Comparison of ENCODE assay signal across 8 mouse cellular contexts in genomic region chr16:93246825-93247224, GRCm38 (mm10).
DNase-seq lines count a peak whose midpoint lies in the region; ATAC-seq and TF ChIP-seq lines count a peak whose summit lies in the region.

No protein-coding gene starts in this region.

- peaks cover 3% of the 10 kb centered on the region; the same call in 1 of the 2 replicates for H3K9me3 ChIP-seq in embryonic facial prominence, embryonic 14.5 days (ENCODE audit: control insufficient read depth, low read length)
- H3K9me3 ChIP-seq in stomach, postnatal 0 days (ENCODE audit: control insufficient read depth, low read length), result no peaks in the 10 kb centered on the region

- TF ChIP-seq CTCF in stomach, postnatal 0 days (IDR thresholded peaks at IDR 0.05; ENCODE audit: low read depth), result no peak

- no peaks in the 10 kb centered on the region for H3K36me3 ChIP-seq in embryonic facial prominence, embryonic 14.5 days (ENCODE audit: control insufficient read depth, insufficient read depth, low read length)
- no peaks in the 10 kb centered on the region for H3K36me3 ChIP-seq in stomach, postnatal 0 days (ENCODE audit: control insufficient read depth, insufficient read depth, low read length)

- peak; percentile 9 for DNase-seq in layer of hippocampus, adult 11-12 months (ENCODE audit: low spot score)
- no peak for DNase-seq in layer of hippocampus, postnatal 25 days (ENCODE audit: extremely low spot score in 1 of 2, low spot score in 1 of 2)
- peak; percentile 20 to 42 for DNase-seq in adrenal gland, postnatal 36 days
- DNase-seq in embryonic facial prominence, embryonic 14.5 days (ENCODE audit: low spot score), result peak; percentile 70
- peak; percentile 26 to 29 for DNase-seq in left cerebral cortex, postnatal 36 days (ENCODE audit: low spot score in 2 of 2)
- no peak for DNase-seq in stomach, postnatal 0 days (ENCODE audit: low spot score)

- TF ChIP-seq EP300 in stomach, postnatal 0 days (optimal IDR thresholded peaks at IDR 0.05), result no peak

- H3K27ac ChIP-seq in embryonic facial prominence, embryonic 14.5 days (replicated peaks; ENCODE audit: low read depth, low read length), result no peak overlapping the region
- no peak overlapping the region for H3K27ac ChIP-seq in stomach, postnatal 0 days (replicated peaks)

- H3K4me2 ChIP-seq in embryonic facial prominence, embryonic 14.5 days (ENCODE audit: low read depth, low read length), result no peak overlapping the region
- no peak overlapping the region for H3K4me2 ChIP-seq in stomach, postnatal 0 days (replicated peaks; ENCODE audit: low read depth)

- H3K9ac ChIP-seq in embryonic facial prominence, embryonic 14.5 days (ENCODE audit: low read depth, low read length), result no peak overlapping the region
- no peak overlapping the region for H3K9ac ChIP-seq in stomach, postnatal 0 days (ENCODE audit: low read length)

- no peaks in the 10 kb centered on the region for H3K4me1 ChIP-seq in embryonic facial prominence, embryonic 14.5 days (ENCODE audit: control insufficient read depth, insufficient read depth, low read length)
- no peaks in the 10 kb centered on the region for H3K4me1 ChIP-seq in stomach, postnatal 0 days (replicated peaks; ENCODE audit: control insufficient read depth, insufficient read depth)

- H3K4me3 ChIP-seq in embryonic facial prominence, embryonic 14.5 days (ENCODE audit: low read depth, low read length), result no peak overlapping the region
- no peak overlapping the region for H3K4me3 ChIP-seq in stomach, postnatal 0 days (ENCODE audit: low read depth, low read length)

- no peaks in the 10 kb centered on the region for H3K27me3 ChIP-seq in embryonic facial prominence, embryonic 14.5 days (replicated peaks; ENCODE audit: control insufficient read depth, insufficient read depth, low read length)
- no peaks in the 10 kb centered on the region for H3K27me3 ChIP-seq in stomach, postnatal 0 days (ENCODE audit: control insufficient read depth, insufficient read depth, low read length)

- WGBS in embryonic facial prominence, embryonic 14.5 days, result 14% methylated on average over 7 of the region's 7 CpGs
- 55% methylated on average over 7 of the region's 7 CpGs for WGBS in stomach, postnatal 0 days

- ATAC-seq in embryonic facial prominence, embryonic 14.5 days (ENCODE audit: low read depth), result no peak
- no peak for ATAC-seq in inflammation-experienced regulatory T-cells, adult 6 months
- ATAC-seq in stomach, postnatal 0 days (ENCODE audit: low FRiP score, low TSS enrichment), result no peak
- ATAC-seq in activated CD4-positive, CD25-positive, alpha-beta regulatory T cell, adult 4 months, result no peak

- intact Hi-C loops in left cerebral cortex, postnatal 36 days (cut with DNase I), result no loop called here

Comparison
In these comparisons a context has a peak if more than half of its experiments do, and no peak if none do; other contexts are left out.
1. DNase-seq: peak in layer of hippocampus, adult 11-12 months (single experiment), adrenal gland, postnatal 36 days (2 of 2), embryonic facial prominence, embryonic 14.5 days (single experiment) and left cerebral cortex, postnatal 36 days (2 of 2); none in layer of hippocampus, postnatal 25 days (0 of 2) and stomach, postnatal 0 days (single experiment).